Comparison of ENCODE assay signal across 8 mouse cellular contexts in genomic region chr12:44209824-44210752, GRCm38 (mm10). TPM values are rescaled to one million over a fixed set of nuclear protein-coding genes. Genes with fewer than 3 reads are reported as not detected.
DNase-seq lines count a peak whose midpoint lies in the region; ATAC-seq lines count a peak whose summit lies in the region.

Gene Dnajb9 (minus strand): TSS chr12:44210326.

- peak; percentile 96 for DNase-seq in c-Kit-negative CD71-positive TER-119-positive erythroid progenitor cells, embryonic 14.5 days (ENCODE audit: low read depth, low spot score)
- peak; percentile 99 for DNase-seq in fibroblast of lung, adult 2 months (ENCODE audit: low read depth)
- peak; percentile 100 for DNase-seq in kidney, postnatal 14 days
- peak; percentile 99 for DNase-seq in liver, embryonic 13.5 days
- peak; percentile 100 for DNase-seq in neural tube, embryonic 10.5 days (ENCODE audit: extremely low spot score, low spot score)

- ATAC-seq in CD4-positive, CD25-positive, alpha-beta regulatory T cell, adult 4 months, result peak; percentile 91
- peak; percentile 99 for ATAC-seq in heart, embryonic 14.5 days (ENCODE audit: insufficient number of reproducible peaks, insufficient read depth, low FRiP score, low read depth)
- peak; percentile 98 for ATAC-seq in liver, embryonic 13.5 days (ENCODE audit: low read depth)
- ATAC-seq in stomach, embryonic 16.5 days (ENCODE audit: insufficient read depth, low FRiP score), result peak; percentile 99

- peak within 1 kb of the TSS; percentile 80 for H3K4me2 ChIP-seq in heart, embryonic 14.5 days (ENCODE audit: low read length)
- H3K4me2 ChIP-seq in liver, embryonic 13.5 days, result peak within 1 kb of the TSS; percentile 98
- peak within 1 kb of the TSS; percentile 79 for H3K4me2 ChIP-seq in stomach, embryonic 16.5 days (ENCODE audit: low read depth, low read length)

- under 1% methylated on average over 75 of the region's 77 CpGs for WGBS in heart, embryonic 14.5 days
- WGBS in liver, embryonic 13.5 days (ENCODE audit: insufficient replicate concordance), result under 1% methylated on average over 77 of the region's 77 CpGs
- under 1% methylated on average over 77 of the region's 77 CpGs for WGBS in stomach, embryonic 16.5 days

- H3K36me3 ChIP-seq in heart, embryonic 14.5 days (ENCODE audit: control insufficient read depth, insufficient read depth, low read length), result peaks cover 8% of the 10 kb centered on the region
- 0 out of 2 replicates have a peak, but pooled peaks cover 6% of the 10 kb centered on the region for H3K36me3 ChIP-seq in liver, embryonic 13.5 days
- peaks cover 3% of the 10 kb centered on the region; the same call in 1 of the 2 replicates for H3K36me3 ChIP-seq in stomach, embryonic 16.5 days (ENCODE audit: control insufficient read depth, insufficient read depth, low read length)

- H3K4me3 ChIP-seq in heart, embryonic 14.5 days (ENCODE audit: control insufficient read depth in 1 of 2, insufficient read depth in 1 of 2, low read depth in 1 of 2, low read length in 2 of 2), result peak within 1 kb of the TSS; percentile 85 to 99
- H3K4me3 ChIP-seq in liver, embryonic 13.5 days (replicated peaks), result peak within 1 kb of the TSS; percentile 91
- peak within 1 kb of the TSS; percentile 99 for H3K4me3 ChIP-seq in stomach, embryonic 16.5 days (replicated peaks; ENCODE audit: low read length)

- H3K9ac ChIP-seq in heart, embryonic 14.5 days (ENCODE audit: low read length), result peak within 1 kb of the TSS; percentile 93
- H3K9ac ChIP-seq in liver, embryonic 13.5 days, result peak within 1 kb of the TSS; percentile 92
- peak within 1 kb of the TSS; percentile 94 for H3K9ac ChIP-seq in stomach, embryonic 16.5 days (ENCODE audit: low read length)

- peaks cover 0 to 5% of the 10 kb centered on the region in 2 experiments; a peak in 2 of 4 replicates for H3K4me1 ChIP-seq in heart, embryonic 14.5 days (ENCODE audit: control insufficient read depth in 2 of 2, insufficient read depth in 2 of 2, low read length in 2 of 2)
- peaks cover 20% of the 10 kb centered on the region for H3K4me1 ChIP-seq in liver, embryonic 13.5 days (replicated peaks)
- H3K4me1 ChIP-seq in stomach, embryonic 16.5 days (ENCODE audit: control insufficient read depth, insufficient read depth, low read length), result peaks cover 8% of the 10 kb centered on the region; the same call in 1 of the 2 replicates

- H3K9me3 ChIP-seq in heart, embryonic 14.5 days (ENCODE audit: control insufficient read depth, low read length), result no peaks in the 10 kb centered on the region
- H3K9me3 ChIP-seq in liver, embryonic 13.5 days (replicated peaks), result no peaks in the 10 kb centered on the region
- H3K9me3 ChIP-seq in stomach, embryonic 16.5 days (replicated peaks; ENCODE audit: control insufficient read depth, low read length), result no peaks in the 10 kb centered on the region

- H3K27ac ChIP-seq in heart, embryonic 14.5 days (replicated peaks in 1 of 2; ENCODE audit: control insufficient read depth in 1 of 2, insufficient read depth in 1 of 2, low read depth in 2 of 2, low read length in 2 of 2), result peak within 1 kb of the TSS; percentile 79 to 85
- peak within 1 kb of the TSS; percentile 77 for H3K27ac ChIP-seq in liver, embryonic 13.5 days
- H3K27ac ChIP-seq in stomach, embryonic 16.5 days (ENCODE audit: low read length), result peak within 1 kb of the TSS; percentile 82

- H3K27me3 ChIP-seq in heart, embryonic 14.5 days (ENCODE audit: control insufficient read depth, insufficient read depth, low read length), result no peaks in the 10 kb centered on the region
- no peaks in the 10 kb centered on the region for H3K27me3 ChIP-seq in liver, embryonic 13.5 days
- no peaks in the 10 kb centered on the region for H3K27me3 ChIP-seq in stomach, embryonic 16.5 days (ENCODE audit: control insufficient read depth, insufficient read depth, low read length)

RNA-seq across cellular contexts. Expression of gene Dnajb9, which starts in this region (rescaled TPM):
- polyA plus RNA-seq in CD4-positive, CD25-positive, alpha-beta regulatory T cell, adult 4 months (2017; shearing (Covaris generic)), result 10 to 100 TPM; 10.8 to 13.4 TPM
- 23.9 and 27.0 TPM in 2 replicates for polyA plus RNA-seq in heart, embryonic 14.5 days (2014; fragmentation: Nextera tagmentation; extraction: Ambion mirVana)
- 10.4 and 15.4 TPM in 2 replicates for polyA plus RNA-seq in liver, embryonic 13.5 days (2015; fragmentation: Nextera tagmentation; extraction: Ambion mirVana)
- 23.1 and 24.6 TPM in 2 replicates for polyA plus RNA-seq in stomach, embryonic 16.5 days (2015; fragmentation: Nextera tagmentation; extraction: Ambion mirVana)

Comparison
In these comparisons a context has a peak if more than half of its experiments do, and no peak if none do; other contexts are left out.
1. Peak in every context shown above with its lines: DNase-seq, ATAC-seq, H3K4me3 ChIP-seq and H3K27ac ChIP-seq.